Mouse (Mus musculus): Measurements from ENCODE around the gene Gstm1.

DNA sequence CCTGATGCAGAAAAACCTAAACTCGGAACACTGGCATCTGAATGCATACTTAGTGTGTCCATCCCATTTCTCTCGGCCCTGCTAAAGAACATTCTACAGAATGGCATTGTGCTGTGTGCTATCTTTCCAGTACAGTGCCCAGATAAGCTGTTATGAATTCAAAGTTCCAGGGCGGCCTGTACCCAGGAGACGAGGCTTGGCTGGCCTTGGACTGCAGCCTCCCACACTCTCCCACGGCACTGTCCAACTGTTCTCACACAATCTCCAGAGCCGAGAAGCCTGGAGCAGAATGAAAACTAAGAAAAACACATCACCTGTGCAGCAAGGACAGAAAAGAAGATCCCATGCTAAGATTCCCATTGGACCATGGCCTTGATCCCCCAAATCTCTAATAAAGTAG lies 35.0 kb downstream of the Gstm1 start:
- TF ChIP-seq CTCF (conservative IDR thresholded peaks at IDR 0.05; ENCODE audit: insufficient read depth, insufficient read length, low read depth, low read length), result no peak
- no peak for TF ChIP-seq POLR2A (IDR thresholded peaks at IDR 0.05; ENCODE audit: low read depth, low read length)

Measured in kidney, adult 2 months (tissue).